Mouse (Mus musculus) CH12.LX (cell line): ENCODE results near the gene Tmem262. TPM values are rescaled to one million over a fixed set of nuclear protein-coding genes. Genes with fewer than 3 reads are reported as not detected.

Experiments
- DNase-seq: peaks from one replicate; pipeline ENCODE4 v3.0.0-alpha.2; 2013; ENCODE audit errors: extremely low read depth
- H3K27ac ChIP-seq: 2 replicates; pipeline ENCODE4 v1.5.1; 2012; ENCODE audit warnings: low read depth, mild to moderate bottlenecking, control low read depth, moderate library complexity; ENCODE audit not compliant: insufficient read depth
- H3K27me3 ChIP-seq: replicated peaks from 2 replicates; pipeline ENCODE3; 2012; ENCODE audit warnings: inconsistent platforms
- H3K36me3 ChIP-seq, 2 experiments: replicated peaks in 1 of 2; 2 replicates each; pipeline versions ENCODE3 to v1.6.1; 2012; ENCODE audit warnings: inconsistent platforms in 1 of 2, low read length in 1 of 2, mild to moderate bottlenecking in 1 of 2, mixed read lengths in 1 of 2, moderate library complexity in 1 of 2; ENCODE audit not compliant: control insufficient read depth in 1 of 2, insufficient read depth in 1 of 2
- H3K4me1 ChIP-seq, 2 experiments: 2 replicates each; pipeline ENCODE4 v1.6.1; 2012; ENCODE audit warnings: inconsistent platforms in 1 of 2, moderate library complexity in 1 of 2; ENCODE audit not compliant: insufficient read depth in 2 of 2, control insufficient read depth in 1 of 2
- H3K4me2 ChIP-seq: 2 replicates; pipeline ENCODE4 v1.6.1; 2012; ENCODE audit warnings: low read depth, mild to moderate bottlenecking, control low read depth; ENCODE audit not compliant: poor library complexity, insufficient read depth, severe bottlenecking
- H3K4me3 ChIP-seq, 3 experiments: fragments of 150-350 bp in 1 of 3; sonication (generic) in 1 of 3; replicated peaks in 1 of 3; 2 replicates each; pipeline versions ENCODE3 to v1.5.1; 2011 to 2012; ENCODE audit warnings: low read depth in 2 of 3, low read length in 2 of 3, mild to moderate bottlenecking in 2 of 3, moderate library complexity in 2 of 3, control low read depth in 1 of 3, improper control_type of control experiment in 1 of 3, inconsistent platforms in 1 of 3, mixed read lengths in 1 of 3; ENCODE audit not compliant: poor library complexity in 1 of 3
- H3K79me2 ChIP-seq: replicated peaks from 2 replicates; pipeline ENCODE4 v1.6.1; 2012; ENCODE audit warnings: mild to moderate bottlenecking, moderate library complexity; ENCODE audit not compliant: control insufficient read depth, poor library complexity, insufficient read depth, severe bottlenecking; ENCODE audit errors: extremely low read depth
- H3K9ac ChIP-seq: 2 replicates; pipeline ENCODE4 v1.6.1; 2012; ENCODE audit warnings: low read depth, mild to moderate bottlenecking, control low read depth, moderate library complexity; ENCODE audit not compliant: insufficient read depth
- H3K9me3 ChIP-seq: replicated peaks from 2 replicates; pipeline ENCODE3; 2012; ENCODE audit warnings: low read length, inconsistent platforms, mixed read lengths
- CHD2 ChIP-seq: IDR thresholded peaks from 2 replicates; pipeline ENCODE4 v1.6.1; 2011; ENCODE audit warnings: low read length, improper control_type of control experiment
- CTCF ChIP-seq, 2 experiments: IDR thresholded peaks in 1 of 2; conservative IDR thresholded peaks in 1 of 2; 2 replicates each; pipeline ENCODE4 v1.5.1; 2011 to 2012; ENCODE audit warnings: low read depth in 2 of 2, low read length in 2 of 2, improper control_type of control experiment in 1 of 2, inconsistent platforms in 1 of 2, mild to moderate bottlenecking in 1 of 2, moderate library complexity in 1 of 2
- EP300 ChIP-seq: IDR thresholded peaks from 2 replicates; pipeline ENCODE4 v1.6.1; 2011; ENCODE audit warnings: low read length, improper control_type of control experiment
- IRF4 ChIP-seq: IDR thresholded peaks from 2 replicates; pipeline ENCODE4 v1.6.1; 2014; ENCODE audit warnings: low read depth, mild to moderate bottlenecking, inconsistent platforms, low read length, improper control_type of control experiment
- MAX ChIP-seq: IDR thresholded peaks from 2 replicates; pipeline ENCODE4 v1.6.1; 2011; ENCODE audit warnings: low read length, improper control_type of control experiment
- MAZ ChIP-seq: IDR thresholded peaks from 2 replicates; pipeline ENCODE4 v1.6.1; 2012; ENCODE audit warnings: low read depth, mild to moderate bottlenecking, inconsistent platforms, low read length, improper control_type of control experiment, moderate library complexity
- MXI1 ChIP-seq: IDR thresholded peaks from 2 replicates; pipeline ENCODE4 v1.6.1; 2011; ENCODE audit warnings: mild to moderate bottlenecking, low read depth, low read length, improper control_type of control experiment
- POLR2AphosphoS2 ChIP-seq: IDR thresholded peaks from 2 replicates; pipeline ENCODE4 v1.6.1; 2011; ENCODE audit warnings: low read depth, low read length, improper control_type of control experiment
- SIN3A ChIP-seq: IDR thresholded peaks from 2 replicates; pipeline ENCODE4 v1.6.1; 2012; ENCODE audit warnings: low read length, improper control_type of control experiment, inconsistent platforms
- dilution Hi-C: fragments of 300-500 bp; cut with MboI; formaldehyde crosslinking; loops from 2 replicates; pipeline ENCODE4 v1.14.3; 2020; ENCODE audit warnings: low sequenced_read_pairs; ENCODE audit not compliant: extremely low pct_unique_long_range_greater_than_20kb, extremely low pct_ligation_motif_present
- in situ Hi-C: fragments of 300-500 bp; cut with MboI; formaldehyde crosslinking; loops from 3 replicates; pipeline ENCODE4 v1.14.3; 2019; ENCODE audit warnings: low sequenced_read_pairs, low pct_ligation_motif_present, low pct_unique_long_range_greater_than_20kb, mixed read lengths
- polyA plus RNA-seq: library from polyadenylated mRNA; unstranded; fragments of >175 nt; gene quantifications from 2 replicates; pipeline ENCODE4 v1.2.1, GENCODE M21; 2012; ENCODE audit warnings: low read depth; ENCODE audit not compliant: insufficient read length
- total RNA-seq, 2 experiments: library from RNA; depleted of rRNA; stranded (reverse); fragments of 300-350 nt in 1 of 2; fragments of >200 nt in 1 of 2; gene quantifications; 2 replicates each; pipeline ENCODE4 v1.2.3; 2012 to 2014

The Tmem262 gene
- total and polyA plus RNA-seq, 3 experiments, result not detected

- peaks cover 6 to 30% of the 10 kb centered on the region in 2 experiments; a peak in 3 of 4 replicates for H3K4me1 ChIP-seq
- dilution Hi-C loops (no loop called here), in situ Hi-C loops (no loop called here)
- no peaks in the 10 kb centered on the region for H3K27me3 ChIP-seq
- H3K27ac ChIP-seq, result peak overlapping the region; percentile 26
- peak overlapping the region; percentile 37 for H3K4me2 ChIP-seq
- peaks cover 30 to 68% of the 10 kb centered on the region in 2 experiments for H3K36me3 ChIP-seq
- no peaks in the 10 kb centered on the region for H3K9me3 ChIP-seq
- no peak for DNase-seq
- peaks cover 14% of the 10 kb centered on the region for H3K79me2 ChIP-seq
- peak overlapping the region; percentile 62 for H3K9ac ChIP-seq
- H3K4me3 ChIP-seq, result peak overlapping the region; percentile 60 to 90 (median 78)
- 0 out of 2 replicates have a peak, but pooled peaks have one; percentile 23 for TF ChIP-seq EP300
- no peak for TF ChIP-seq MAZ
- TF ChIP-seq POLR2AphosphoS2, result 0 out of 2 replicates have a peak, but pooled peaks have one; percentile 22
- 0 out of 2 replicates have a peak, but pooled peaks have one; percentile 2 for TF ChIP-seq SIN3A
- peak; percentile 3; the same call in 1 of the 2 replicates for TF ChIP-seq IRF4
- 0 out of 2 replicates have a peak, but pooled peaks have one; percentile 14 for TF ChIP-seq CHD2
- TF ChIP-seq MXI1, result no peak
- TF ChIP-seq MAX, result no peak
- TF ChIP-seq, all 38 proteins: peak for 5
Measured at GRCm38 (mm10) chr19:6118677-6119185, 38.9 kb downstream of the Tmem262 start.

DNA sequence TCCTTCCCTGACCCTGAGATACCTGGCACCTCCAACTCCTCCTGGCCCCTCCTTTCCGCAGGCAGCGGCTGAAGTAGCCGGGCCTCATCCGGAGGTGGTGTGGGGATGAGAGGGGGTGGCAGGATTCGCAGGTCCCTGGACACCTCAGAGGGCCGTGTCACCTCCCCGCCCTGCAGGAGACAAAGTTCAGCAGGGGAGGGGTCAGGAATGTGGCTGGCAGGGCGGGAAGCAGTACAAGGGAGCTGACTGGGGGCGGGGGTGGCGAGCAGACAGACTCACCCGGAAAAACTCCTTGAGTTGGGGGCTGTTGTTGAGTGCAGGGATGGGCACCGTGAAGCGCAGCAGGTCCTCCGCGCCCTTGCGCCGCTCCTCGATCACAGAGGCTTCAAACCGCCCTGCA lies 41.9 kb downstream of the Tmem262 start:
- in situ Hi-C loops, result loop anchor here (5.0 to 10.0 kb wide), 2 partner anchors 34 to 157 kb away; partner anchors contain the start of gene Pola2
- Histone ChIP-seq H3K36me3 (peaks cover 5 to 42% of the 10 kb centered on the region in 2 experiments), H3K4me1 (peaks cover 1 to 16% of the 10 kb centered on the region in 2 experiments; a peak in 3 of 4 replicates), H3K4me2 (no peak overlapping the region), H3K27ac (no peak overlapping the region), H3K9me3 (no peaks in the 10 kb centered on the region), H3K79me2 (peaks cover 9% of the 10 kb centered on the region), H3K27me3 (no peaks in the 10 kb centered on the region), H3K4me3 (no peak overlapping the region), H3K9ac (no peak overlapping the region)
- no peak for DNase-seq
- TF ChIP-seq CTCF (conservative IDR thresholded peaks at IDR 0.05 in 1 of 2, IDR thresholded peaks at IDR 0.05 in 1 of 2; ENCODE audit: low read depth in 2 of 2, low read length in 2 of 2), result no peak
- no peak for TF ChIP-seq POLR2AphosphoS2
- dilution Hi-C loops, result no loop called here

DNA sequence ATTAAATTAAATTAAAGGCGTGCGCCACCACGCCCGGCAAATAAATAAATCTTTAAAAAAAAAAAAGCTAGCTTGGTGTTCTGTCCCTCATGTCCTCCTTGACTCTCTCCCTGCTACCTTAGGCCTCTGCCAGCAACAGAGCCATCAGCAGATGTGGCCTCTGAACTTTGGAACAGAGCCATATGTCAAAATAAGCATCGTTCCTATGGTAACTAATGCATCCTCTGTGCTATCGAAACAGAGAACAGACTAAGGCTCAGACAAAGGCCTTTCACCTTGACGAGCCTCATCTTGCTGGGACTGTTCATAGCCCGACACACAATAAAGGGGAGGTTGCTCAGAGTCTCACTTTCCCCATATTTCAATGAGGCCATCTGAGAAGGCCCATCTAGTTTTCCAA lies 43.5 kb downstream of the Tmem262 start:
- in situ Hi-C loops, result loop anchor here (5.0 to 10.0 kb wide), 2 partner anchors 36 to 159 kb away; partner anchors contain the start of gene Pola2
- Histone ChIP-seq H3K27ac (peak overlapping the region; percentile 53; the same call in 1 of the 2 replicates), H3K27me3 (no peaks in the 10 kb centered on the region), H3K9ac (0 out of 2 replicates have a peak overlapping the region, but pooled peaks have one; percentile 6), H3K4me3 (no peak overlapping the region), H3K36me3 (peaks cover 5 to 40% of the 10 kb centered on the region in 2 experiments), H3K9me3 (no peaks in the 10 kb centered on the region), H3K4me1 (peaks cover 0 to 14% of the 10 kb centered on the region in 2 experiments; a peak in 2 of 4 replicates), H3K79me2 (no peaks in the 10 kb centered on the region), H3K4me2 (peak overlapping the region; percentile 46)
- dilution Hi-C loops, result no loop called here
- TF ChIP-seq MXI1 (no peak), SIN3A (0 out of 2 replicates have a peak, but pooled peaks have one; percentile 62)
- no peak for DNase-seq
